Mouse (Mus musculus) right cerebral cortex, postnatal 36 days (tissue): ENCODE data around the gene Olfr558.

Source experiments
- DNase-seq, 2 experiments: peaks; one replicate each; pipeline ENCODE4 v3.0.0; 2022; ENCODE audit warnings: low spot score in 2 of 2, mixed read lengths in 1 of 2

Olfr558 gene

DNA sequence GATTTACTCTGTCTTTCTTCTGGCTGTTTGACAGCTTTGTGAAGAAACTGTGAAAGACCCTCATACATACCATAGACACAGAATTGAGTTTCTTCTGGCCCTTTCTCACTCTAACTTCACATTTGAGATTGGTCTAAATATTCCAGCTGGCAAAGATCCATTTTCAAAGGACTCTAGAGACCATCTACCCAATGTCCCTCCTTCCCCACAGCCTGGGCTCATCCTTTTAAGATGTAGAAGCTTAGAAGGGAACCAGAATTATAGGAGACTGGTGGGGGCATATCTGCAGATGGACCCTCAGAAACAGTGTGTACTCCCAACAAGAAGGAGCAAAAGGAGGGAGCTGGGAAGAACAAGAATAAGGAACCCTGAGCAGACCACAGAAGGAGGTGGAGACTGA is at the start of gene Olfr558:
Olfr558 (plus strand) TSS at position 301 of the 400 bp plus-strand sequence.
- no peak for DNase-seq

DNA sequence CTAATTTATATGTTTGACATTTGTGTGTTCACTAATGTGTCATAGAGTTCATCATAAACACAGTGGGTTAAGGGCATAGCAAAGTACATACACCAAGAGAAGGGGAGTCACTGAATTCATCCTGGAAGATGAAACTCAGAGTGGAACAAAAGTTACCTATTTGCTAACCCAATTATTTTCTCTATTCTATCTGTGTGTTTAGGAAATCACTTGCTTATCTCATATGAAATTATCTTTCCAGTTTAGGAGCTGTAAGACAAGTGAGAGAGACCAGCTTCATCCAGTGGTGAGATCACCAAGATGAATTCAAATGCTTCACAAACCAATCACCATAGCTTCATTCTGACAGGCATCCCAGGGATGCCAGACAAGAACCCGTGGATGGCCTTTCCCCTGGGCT is 43.5 kb upstream of the Olfr558 start, which contains the start of gene Olfr555:
Olfr555 (plus strand) TSS at position 301 of the 400 bp plus-strand sequence.
- no peak for DNase-seq

DNA sequence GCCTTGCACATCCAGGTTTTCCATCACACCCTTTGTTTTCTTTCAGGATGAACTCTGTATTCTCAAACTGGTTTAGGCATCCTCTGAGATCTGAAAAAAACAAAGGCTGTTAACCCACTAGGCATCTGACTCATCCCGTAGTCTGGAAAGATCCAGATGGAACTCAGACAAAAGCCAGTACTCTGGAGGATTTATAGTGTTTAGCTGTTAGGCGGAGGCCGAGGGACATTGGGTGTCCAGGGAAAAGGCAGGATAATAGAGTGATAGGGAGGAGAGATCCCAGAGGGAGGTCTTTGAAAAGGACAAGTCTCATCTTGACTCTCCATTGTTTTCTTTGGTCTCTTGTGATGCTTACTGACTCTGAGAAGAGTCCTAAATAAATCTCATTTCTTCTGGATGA is 37.4 kb upstream of the Olfr558 start, which contains the start of gene Olfr556:
Olfr556 (plus strand) TSS at position 301 of the 400 bp plus-strand sequence.
- DNase-seq = no peak

DNA sequence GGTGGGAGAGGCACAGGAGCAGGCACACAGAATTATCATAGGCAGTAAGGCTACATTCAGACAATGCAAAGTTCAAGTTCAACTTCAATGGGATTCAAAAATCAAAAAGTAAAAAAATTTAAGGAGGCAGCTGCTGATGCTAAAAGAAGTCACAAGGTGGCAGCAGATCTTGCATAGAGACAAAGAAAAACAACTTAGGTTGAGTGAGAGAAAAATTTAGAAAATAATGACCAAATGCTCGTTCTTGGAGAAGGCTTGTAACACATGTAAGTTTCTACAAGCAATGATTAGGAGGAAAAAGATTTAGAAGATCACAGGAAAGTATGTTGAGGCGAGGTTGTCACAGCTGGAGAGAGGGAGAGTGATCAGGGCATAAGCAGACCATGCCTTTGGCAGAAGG is 36.6 kb upstream of the Olfr558 start:
- no peak for DNase-seq

DNA sequence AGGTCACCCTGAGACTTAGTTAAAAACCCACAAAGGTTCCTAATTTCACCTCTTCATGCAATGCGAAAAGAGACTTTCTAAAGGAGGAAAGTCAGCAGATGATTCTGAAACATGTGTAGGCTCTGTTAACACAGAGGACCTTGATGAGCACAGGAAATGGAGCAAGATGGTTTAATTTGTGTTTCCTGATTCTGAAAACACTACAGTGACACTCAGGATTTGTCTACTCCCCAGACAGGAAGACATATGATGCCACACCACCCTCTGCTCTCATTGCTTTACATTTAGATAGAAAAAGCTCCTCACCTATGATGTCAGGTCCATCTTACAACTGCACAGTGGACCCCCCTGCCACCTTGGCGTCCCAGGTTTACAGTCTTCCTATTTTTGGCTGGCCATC is 25.8 kb upstream of the Olfr558 start:
- DNase-seq = no peak

DNA sequence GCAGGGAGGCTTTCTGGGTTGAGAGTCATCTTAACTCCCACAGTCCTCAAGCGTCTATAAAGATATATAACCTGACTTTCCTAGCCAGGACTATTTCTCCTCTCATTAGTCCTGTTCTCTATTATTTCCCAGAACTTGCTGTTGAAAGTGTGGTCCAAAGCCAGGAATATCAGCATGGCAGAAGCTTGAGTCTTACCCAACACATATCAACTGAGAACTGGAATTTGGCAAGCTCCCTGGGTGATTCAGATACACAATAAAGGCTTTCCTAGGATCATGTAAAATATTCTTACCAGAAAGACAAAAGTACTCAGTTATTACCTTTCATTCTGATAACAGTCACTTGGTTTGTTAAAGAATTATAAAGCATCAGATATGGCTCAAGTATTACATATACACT is 20.1 kb upstream of the Olfr558 start:
- no peak for DNase-seq

DNA sequence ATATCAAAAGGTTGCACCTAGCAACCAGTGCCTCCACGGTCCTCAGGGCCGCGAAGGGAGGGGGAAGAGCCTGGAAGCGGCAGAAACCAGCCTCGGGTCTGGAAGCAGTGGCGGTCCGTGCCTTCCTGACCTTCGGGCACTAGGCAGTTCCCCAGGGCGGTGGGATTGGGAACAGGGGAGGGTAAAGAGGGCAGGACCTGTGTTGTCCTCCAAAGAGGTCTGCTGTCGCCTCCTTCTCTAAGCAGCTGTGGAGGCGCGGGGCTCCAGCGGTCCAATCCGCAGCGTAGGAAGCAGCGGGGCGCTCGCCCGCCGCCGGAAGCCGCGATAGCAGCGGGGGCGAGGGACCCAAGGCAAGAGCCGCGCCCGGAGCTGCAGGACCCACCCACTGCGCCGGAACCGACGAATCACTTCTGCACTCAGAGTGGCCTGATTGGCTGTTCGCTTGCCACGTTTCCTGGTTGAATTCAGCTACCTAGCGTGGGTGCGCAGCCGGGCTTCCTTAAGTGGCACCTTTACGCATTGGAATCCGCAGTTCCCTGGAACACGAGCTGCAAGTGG is 15.0 kb upstream of the Olfr558 start, which contains the start of gene Trim68:
Trim68 (minus strand) TSS at position 384 of the 558 bp plus-strand sequence.
- peak; percentile 91 to 94 for DNase-seq

DNA sequence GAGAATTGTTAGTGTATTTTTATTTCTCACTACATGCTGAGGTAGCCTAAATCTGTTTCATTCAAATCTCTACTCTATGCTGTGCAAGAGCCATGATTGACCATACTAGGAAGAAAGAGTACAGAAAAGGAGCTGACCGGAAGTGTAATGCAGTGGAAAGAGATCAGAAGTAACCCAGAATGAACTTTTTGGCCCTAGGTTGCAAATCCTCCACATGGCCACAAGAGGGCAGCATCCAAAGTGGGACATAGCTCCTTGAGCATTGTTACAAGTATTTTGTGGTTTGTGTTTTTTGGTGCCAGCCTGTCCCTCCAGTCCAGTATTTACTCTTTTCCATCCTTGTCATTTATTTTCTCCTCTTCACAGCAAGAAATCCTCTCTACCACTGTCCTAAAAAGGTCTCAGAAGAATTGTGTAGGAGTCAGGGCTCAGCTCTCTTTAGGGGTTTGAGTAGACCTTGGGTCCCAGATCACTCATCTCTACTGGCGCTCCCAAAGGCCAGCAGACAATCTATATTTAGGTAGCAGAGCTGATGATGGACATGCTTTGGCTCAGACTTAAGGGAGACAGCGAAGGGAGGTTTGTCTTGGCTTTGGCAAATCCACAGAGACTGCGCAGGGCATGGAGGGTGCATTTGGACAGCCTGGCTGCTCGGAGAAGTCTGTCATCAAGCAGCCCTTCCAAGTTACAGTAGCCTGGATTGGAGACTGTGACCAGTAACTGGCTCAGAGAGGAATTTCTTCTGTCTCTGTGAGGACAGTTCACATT is 6.5 kb upstream of the Olfr558 start, which contains the start of gene Olfr557:
Olfr557 (plus strand) TSS at position 553 of the 768 bp plus-strand sequence.
- DNase-seq = no peak

DNA sequence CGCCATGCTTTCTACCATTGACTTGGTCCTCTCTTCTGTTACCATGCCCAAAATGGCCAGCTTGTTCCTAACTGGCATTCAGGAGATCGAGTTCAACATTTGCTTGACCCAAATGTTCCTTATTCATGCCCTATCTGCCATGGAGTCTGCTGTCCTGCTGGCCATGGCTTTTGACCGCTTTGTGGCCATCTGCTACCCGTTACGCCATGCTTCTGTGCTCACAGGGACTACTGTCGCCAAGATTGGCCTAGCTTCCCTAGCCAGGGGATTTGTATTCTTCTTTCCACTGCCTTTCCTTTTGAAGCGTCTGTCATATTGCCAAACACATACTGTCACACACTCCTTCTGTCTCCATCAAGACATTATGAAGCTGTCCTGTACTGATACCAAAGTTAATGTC is 3.6 kb upstream of the Olfr558 start:
- no peak for DNase-seq

DNA sequence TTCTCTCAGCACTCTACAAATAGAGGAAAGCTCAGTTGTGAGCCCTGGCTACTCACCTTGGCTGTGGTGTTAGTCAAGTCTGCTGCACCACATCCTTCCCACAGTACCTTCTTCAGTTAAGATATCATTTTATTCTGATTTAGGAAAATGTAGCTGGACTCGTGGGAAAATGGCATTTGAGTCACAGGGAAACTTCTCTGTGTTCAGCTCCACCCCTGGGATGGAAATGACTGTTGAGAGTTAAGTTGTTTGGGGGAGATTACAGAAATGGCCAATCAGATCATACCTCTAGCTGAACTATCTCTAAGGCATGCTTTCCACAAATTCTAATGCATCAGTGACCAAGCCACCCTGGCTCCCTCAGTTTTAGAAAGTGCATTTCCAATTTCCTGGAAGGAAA is 17.0 kb downstream of the Olfr558 start, which contains the start of gene Olfr33:
Olfr33 (minus strand) TSS at position 101 of the 400 bp plus-strand sequence.
- no peak for DNase-seq

DNA sequence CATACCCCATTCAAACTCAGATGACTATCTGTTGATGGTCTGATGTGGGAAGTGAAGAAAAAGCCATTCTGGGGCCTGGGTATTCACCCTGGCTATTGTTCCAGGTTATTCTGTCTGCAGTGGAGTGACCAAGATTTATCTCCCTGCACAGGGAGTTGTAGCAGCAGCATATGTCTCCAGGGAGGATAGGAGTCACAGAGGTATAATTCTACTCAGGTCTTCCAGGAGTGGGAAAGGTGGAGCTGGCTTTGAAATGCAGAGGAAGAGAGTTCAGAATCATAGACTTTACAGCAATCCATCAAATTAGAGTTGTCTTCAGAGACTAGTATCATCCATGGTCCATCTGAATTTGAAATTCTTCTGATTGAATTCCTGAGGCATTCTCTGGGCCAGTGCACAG is 25.4 kb downstream of the Olfr558 start, which contains the start of gene Olfr559:
Olfr559 (minus strand) TSS at position 101 of the 400 bp plus-strand sequence.
- no peak for DNase-seq

DNA sequence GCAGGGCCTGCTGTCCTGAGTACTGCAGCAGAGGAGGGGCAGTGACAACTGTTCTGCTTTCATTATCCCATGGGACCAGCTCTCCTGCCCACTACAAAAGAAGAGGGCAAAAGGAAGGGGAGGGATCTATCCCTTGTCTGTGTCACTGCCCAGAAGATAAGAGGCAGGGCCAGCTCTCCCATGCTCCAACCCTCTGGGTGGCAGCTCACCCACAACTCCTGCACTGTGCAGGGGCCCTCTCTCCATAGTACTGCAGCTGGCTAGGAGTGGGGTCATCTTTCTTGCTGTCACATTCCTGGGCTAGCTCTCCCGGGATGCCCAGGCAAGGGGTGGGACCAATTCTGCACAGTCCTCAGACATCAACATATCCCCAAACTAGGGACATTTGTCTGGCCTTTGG is 31.8 kb downstream of the Olfr558 start:
- no peak for DNase-seq

DNA sequence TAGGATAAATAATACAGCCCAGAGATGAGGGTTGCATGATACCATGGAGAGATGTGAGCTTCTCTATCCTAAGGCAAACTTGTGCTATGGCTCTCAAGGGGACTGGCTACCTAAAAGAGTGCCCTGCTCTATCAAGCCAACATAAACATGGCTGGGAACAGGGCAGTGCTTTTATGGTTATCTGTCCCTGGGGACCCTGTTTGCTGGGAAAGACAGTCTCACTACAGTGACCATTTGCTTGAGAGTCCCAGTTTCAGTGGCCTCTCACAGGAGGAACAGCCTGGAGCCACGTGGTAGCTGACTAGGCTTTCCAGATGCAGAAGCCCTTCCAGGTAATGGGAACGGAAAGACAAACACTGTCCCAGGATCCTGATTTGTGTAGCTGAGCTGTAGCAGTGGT is 35.7 kb downstream of the Olfr558 start:
- no peak for DNase-seq

DNA sequence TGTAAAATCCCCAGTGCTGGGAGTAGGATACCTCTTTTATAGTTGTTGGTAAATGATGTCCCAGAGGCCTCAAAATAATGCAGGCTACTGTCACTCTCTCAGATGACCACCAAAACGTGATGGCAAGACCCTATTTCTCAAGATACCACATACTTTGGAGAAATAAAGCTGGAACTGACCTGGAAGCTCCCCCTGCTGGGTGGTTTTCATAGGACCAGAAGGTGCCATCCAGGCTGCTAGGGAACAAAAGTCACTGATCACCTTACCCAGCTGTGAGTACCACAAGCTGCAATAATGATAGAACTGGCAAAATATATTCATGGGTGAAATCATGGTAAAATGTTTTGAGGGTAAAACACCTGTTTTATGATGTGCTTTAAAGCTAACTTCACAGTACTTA is 50.1 kb downstream of the Olfr558 start:
- DNase-seq = no peak

DNA sequence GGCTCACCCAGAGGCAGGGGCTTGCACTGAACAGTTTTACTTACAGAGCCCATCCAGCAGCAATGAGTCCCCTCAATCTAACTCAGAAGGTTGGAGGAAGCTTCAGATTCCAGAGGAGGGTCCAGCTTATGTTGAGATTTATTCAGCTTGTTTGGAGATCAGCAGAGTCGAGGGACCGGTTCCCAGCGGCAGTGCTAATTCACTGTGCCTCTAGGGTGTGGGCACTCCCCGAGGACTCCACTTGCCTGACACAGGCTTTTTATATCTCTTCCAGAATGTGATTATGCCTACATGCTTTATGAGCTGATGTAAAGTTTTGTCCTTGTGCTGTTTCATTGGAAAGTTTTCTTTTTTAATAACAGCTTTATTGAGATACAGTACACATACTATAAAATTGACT is 57.3 kb downstream of the Olfr558 start, which contains the start of the genes Olfr560 and Olfr78:
Olfr560 (minus strand) TSS at position 101 of the 400 bp plus-strand sequence.
Olfr78 (minus strand) TSS at position 206 of the 400 bp plus-strand sequence.
- no peak for DNase-seq
